Mouse (Mus musculus): ENCODE measurements at regions not wholly inside any gene's neighbourhood (a gene's known extent, or its start where the extent isn't known, plus 50 kb on each side); places are given as distances from the start of the nearest gene placed in this dataset.

GRCm38 (mm10) chr10:31076948-31077347 lies 234.3 kb upstream of the Hey2 start:
- DNase-seq: no peak

- no peak for DNase-seq
These were observed 233.8 kb upstream of the Hey2 start for GRCm38 (mm10) chr10:31076415-31076814.

GRCm38 (mm10) chr10:31074004-31074645 lies 231.5 kb upstream of the Hey2 start:
- no peak for DNase-seq

DNA sequence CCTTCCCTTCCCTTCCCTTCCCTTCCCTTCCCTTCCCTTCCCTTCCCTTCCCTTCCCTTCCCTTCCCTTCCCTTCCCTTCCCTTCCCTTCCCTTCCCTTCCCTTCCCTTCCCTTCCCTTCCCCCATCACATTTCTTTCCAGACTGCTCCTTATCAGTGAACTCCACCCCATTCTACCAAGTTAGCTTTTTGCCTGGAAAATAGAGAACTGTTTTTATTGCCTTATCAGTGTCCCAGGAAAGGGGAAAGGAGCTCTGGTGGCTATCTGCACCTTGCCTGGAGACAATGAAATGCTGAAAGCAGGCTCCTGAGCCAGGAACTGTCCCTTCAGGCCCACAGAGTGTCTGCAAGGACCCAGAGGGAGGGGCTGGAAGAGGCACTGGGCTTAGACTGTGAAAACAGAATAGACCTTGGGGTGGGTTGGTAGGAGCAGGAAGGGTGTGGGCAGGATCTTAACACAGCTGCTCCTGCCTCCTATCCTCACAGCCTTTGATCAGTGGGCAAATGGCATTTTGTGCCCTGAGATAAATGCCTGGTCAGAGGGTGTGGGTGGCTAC lies 226.1 kb upstream of the Hey2 start:
- no peak for DNase-seq

DNA sequence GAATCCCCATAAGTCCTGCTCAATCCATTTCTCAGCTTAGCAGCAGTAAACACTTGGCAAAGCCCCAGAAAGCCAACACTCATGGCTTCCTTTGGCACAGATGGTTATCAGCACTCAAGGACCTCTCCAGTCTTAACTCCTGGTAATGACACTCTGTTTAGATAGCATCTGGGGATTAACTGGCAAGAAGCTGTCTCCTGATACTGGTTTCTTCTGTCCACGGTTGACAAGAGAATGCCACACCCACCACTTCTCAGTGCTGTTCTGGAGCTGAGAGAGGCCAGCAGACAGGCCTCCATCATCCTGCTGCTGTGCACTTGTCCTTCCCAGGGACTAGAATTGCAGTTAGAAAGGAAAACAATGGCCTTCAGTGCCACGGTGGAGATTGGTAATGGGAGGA lies 220.1 kb upstream of the Hey2 start:
- DNase-seq: no peak

DNA sequence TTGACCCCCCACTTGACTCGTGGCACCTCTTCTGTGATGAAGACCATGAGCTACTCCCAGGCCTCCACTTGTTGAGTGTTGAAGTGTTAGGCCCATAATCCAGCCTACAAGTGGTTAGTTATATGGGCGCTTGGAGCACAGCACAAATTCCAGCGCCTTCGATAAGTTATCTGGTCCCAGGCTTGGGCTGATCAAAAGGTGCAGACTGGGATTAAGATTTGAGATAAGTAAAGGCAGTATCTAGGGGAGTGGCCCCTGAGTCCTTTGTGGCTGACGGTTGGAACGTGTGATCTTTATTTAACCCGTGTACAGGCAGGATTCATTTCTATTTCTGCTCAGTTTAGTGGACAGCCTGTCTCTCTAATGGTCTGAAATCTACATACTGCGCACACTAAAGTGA lies 210.7 kb upstream of the Hey2 start:
- no peak for DNase-seq

GRCm38 (mm10) chr10:31051222-31051621 lies 208.6 kb upstream of the Hey2 start:
- no peak for DNase-seq

- DNase-seq: peak; percentile 3 to 5
These were observed 206.8 kb upstream of the Hey2 start for GRCm38 (mm10) chr10:31049352-31049751.

DNA sequence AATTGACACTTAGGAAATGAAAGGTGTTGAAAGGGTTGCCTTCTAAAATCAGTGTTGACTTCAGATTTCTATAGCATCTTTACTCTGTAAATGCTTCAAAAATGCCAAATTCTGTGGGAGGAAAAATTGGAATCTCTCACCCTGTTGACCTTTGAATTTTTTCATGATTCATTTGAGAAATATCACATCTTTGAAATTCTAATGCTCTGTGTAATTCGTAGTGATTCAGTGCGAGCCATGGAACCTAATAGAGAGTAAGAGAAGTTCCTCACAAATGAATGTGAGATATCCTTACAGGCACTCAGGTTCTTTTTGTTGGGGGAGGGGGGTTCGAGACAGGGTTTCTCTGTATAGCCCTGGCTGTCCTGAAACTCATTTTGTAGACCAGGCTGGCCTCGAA lies 193.0 kb upstream of the Hey2 start:
- no peak for DNase-seq

DNA sequence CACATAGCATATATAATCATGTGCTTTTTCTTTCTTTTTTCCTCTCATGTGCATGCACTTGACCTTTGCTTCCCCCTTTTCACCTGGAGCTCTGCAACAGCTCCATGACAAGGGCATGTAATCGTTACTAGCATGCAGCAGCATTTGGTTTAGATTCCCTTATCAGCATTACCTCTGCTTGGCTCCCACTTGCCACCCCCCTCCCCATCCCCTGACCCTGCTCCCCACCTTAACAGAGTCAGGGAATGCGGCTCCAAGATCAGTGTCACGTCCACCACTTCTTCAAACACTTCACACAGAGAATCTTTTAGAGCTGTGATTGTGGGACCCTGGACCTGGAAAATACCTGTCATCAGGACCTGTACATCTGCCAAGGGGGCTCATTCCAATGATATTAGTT lies 192.2 kb upstream of the Hey2 start:
- DNase-seq: no peak

- no peak for DNase-seq
These were observed 188.1 kb upstream of the Hey2 start for GRCm38 (mm10) chr10:31030676-31031075.

GRCm38 (mm10) chr10:31026440-31026839 lies 183.8 kb upstream of the Hey2 start:
- no peak for DNase-seq

DNA sequence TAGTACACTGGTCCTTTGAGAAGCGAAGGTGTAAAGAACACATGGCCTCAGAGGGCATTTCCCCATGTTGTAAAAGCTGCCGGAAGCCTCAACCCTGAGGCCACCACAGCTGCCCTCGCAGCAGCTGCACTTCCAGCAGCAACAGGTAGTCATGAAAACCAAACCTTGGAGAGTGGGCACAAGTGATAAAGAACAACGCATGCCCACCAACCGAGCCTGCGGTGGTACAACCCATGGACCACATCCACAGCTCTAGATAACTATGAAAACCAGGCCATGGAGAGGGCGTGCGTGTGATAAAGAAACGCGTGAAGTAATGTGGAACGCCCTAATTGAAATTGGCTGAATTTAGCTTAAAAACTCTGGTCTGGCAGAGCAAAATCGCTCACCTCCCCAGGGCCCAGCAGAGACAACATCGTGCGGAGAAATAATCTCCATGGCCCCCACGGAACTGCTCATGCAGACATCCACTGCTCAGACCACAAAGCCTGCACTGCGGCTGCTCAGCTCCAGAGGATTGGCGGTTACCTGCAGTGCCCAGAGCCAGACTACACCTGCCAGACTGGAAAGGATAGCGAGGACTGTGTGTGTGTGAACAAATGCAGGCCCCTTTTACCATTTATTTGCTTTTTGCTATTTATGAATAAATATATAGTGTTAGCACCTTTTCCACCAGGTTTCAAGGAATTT lies 170.2 kb upstream of the Hey2 start:
- no peak for DNase-seq

- no peak for DNase-seq
These were observed 167.3 kb upstream of the Hey2 start for GRCm38 (mm10) chr10:31009955-31010254.

DNA sequence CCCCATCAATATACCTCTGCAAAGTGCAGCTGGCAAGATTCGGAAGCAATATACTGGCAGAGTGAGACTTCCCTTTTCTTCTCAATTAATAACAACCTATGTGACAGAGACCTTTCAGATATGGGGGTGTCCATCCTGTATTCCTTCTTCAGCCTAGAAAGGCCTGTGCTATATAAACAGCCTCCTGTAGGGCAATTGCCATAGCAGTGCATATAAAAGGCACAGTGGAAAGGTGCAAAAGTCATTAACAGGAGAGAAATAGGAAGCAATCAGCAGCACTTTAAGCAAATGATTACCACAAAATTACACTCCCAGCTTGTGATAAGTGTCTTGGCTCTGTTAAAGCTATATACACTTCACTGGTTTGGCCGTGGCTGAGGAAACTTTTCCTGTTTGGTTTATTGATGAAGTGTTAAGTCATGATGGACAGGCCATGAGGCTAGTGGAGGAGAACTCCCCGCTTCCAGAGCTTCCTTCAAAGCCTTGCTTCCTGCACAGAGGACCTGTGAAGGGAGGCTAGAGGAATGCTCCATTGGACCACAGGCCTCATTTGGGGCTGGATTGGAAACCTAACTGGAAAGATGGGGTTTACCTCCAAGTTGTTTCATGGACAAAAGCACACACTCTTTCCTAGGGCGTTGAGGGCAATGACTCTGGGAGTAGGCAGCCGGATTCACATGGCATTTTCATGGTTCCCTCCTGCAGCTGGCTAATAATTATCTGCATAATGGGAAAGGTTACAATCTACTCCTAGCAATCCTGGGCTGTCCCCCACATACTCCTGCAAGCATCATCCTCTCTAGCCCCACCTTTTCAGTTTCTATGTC lies 166.7 kb upstream of the Hey2 start:
- no peak for DNase-seq

DNA sequence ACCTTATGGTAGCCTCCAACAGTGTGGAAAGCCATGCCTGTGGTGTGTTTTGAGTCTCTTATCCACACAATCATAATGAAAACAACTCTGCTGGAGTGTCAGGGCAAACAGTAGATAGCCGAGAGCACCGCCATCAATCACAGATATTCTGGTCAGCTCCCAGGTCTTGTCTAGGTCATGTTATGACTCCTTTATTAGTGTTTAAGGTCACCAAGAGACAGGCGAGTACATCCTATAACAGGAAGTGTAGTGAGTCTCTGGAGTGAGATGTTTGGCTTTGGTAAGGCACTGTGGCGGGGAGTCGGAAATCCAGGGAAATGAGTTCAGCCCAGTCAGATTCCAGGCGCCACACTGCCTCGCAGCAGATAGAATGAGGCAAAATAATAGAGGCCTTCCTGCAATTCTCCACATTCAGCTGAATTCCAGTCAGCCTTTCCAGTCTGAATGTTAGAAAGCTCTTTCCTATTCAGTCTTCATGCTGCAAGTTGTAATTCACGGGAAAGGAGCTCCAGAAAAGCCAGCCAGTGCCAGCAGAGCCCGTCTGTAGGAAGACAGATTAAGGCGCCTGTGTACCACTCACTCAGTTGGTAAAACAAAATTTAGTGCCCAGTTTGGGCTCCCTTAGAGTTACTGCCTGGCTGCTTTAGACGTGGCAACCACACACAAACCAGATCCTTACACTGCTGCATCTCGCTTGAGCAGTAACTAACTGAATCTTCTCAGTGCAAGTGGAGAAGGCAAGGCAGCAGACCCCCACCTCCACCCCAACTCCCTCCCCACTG lies 155.8 kb upstream of the Hey2 start:
- DNase-seq: peak in 1 of 2 experiments; percentile 19

DNA sequence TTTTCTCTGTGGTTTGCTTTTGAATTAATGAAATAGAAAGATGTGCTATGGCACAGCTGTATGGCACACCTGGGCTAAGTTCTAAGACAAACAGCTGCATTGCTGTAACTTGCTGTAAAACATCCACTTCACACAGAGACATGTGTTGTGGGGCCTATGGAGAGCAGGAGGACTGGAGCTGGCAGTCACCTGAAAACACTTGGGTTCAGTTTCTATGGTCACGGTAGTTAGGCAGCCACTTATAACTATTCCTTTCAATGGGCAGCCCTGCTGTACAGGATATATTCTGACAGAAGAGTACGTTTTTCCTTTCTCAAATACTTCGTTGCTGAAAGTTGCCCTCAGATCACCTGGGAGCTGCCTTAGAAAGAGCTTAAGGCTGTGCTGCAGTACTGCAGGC lies 149.6 kb upstream of the Hey2 start:
- DNase-seq: no peak

GRCm38 (mm10) chr10:30980279-30980968 lies 137.8 kb upstream of the Hey2 start:
- peak; percentile 16 to 49 for DNase-seq

GRCm38 (mm10) chr10:30979766-30980165 lies 137.2 kb upstream of the Hey2 start:
- DNase-seq: no peak

- peak in 1 of 2 experiments; percentile 25 for DNase-seq
These were observed 123.6 kb upstream of the Hey2 start for GRCm38 (mm10) chr10:30966176-30966575.

DNA sequence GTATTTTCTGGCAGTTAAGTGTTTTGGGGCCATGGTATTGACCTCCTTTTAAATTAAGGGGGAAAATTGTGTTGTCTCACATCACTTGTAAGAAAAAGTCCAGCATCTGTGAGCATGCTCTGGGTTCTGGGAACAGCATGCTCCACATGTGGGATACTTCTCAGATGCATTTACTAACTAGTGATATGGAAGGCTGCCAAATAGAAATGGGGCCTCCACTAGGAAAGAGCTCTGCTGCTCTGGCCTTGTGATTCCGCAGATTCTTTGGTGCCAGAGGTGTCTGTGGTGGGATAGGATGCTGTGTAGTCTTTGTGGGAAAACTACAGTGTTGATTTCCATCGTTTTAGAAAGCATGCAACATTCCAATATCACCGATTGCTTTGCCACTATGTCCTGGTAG lies 111.2 kb upstream of the Hey2 start:
- peak; percentile 2 for DNase-seq

DNA sequence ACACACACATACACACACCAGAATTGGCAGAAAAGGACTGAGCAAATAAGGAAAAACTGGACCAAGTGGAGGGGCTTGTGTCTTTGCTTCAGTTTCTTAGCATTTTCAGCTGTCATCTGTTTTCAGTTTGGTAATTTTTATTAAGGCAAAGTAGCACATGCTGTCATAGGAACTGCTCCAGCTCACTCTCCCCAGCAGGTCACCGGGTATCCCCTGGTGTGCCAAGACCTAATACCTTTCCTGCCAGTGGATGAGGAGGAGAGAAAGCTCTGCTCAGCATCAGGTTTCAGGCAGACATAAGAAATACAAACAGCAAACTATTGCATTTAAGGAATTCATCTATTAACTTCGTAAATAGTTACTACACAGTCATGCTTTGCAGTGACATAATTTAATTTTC lies 109.8 kb upstream of the Hey2 start:
- no peak for DNase-seq
